In genomic region chr1:60098024-60098781, GRCm38 (mm10) we compare ENCODE assay signal across 1 mouse cellular context.
TF ChIP-seq lines count a peak whose summit lies in the region.

TSS of gene Carf (plus strand) at chr1:60098247.
TSS of gene Wdr12 (minus strand) at chr1:60098645.

TF ChIP-seq in MEL, 35 proteins besides CTCF, POLR2A, EP300 and RAD21 (continued from another document):
- TF ChIP-seq CHD1 (IDR thresholded peaks at IDR 0.05; ENCODE audit: low read depth, low read length) (no peak), NELFE (IDR thresholded peaks at IDR 0.05; ENCODE audit: low read depth, low read length) (peak; percentile 85), MAX (IDR thresholded peaks at IDR 0.05; ENCODE audit: low read length) (peak; percentile 85; the same call in 1 of the 2 replicates), E2F4 (IDR thresholded peaks at IDR 0.05; ENCODE audit: borderline replicate concordance, low read depth, low read length) (no peak), TBP (IDR thresholded peaks at IDR 0.05; ENCODE audit: low read depth, low read length) (peak; percentile 91), SIN3A (IDR thresholded peaks at IDR 0.05; ENCODE audit: low read length) (peak; percentile 88), POLR2AphosphoS2 (IDR thresholded peaks at IDR 0.05; ENCODE audit: low read length) (peak; percentile 61; the same call in 1 of the 2 replicates), KAT2A (conservative IDR thresholded peaks at IDR 0.05; ENCODE audit: low read depth, low read length) (peak; percentile 68; the same call in 1 of the 2 replicates)
